Mouse (Mus musculus) small intestine, adult 2 months (tissue): ENCODE results near the gene Lrp1. TPM values are rescaled to one million over a fixed set of nuclear protein-coding genes. Genes with fewer than 3 reads are reported as not detected.

Source experiments
- H3K27ac ChIP-seq: fragments of 200-500 bp; 2 replicates; pipeline ENCODE4 v1.5.1; 2012; ENCODE audit warnings: low read depth, low read length, control low read depth, inconsistent platforms; ENCODE audit not compliant: insufficient read depth
- H3K27me3 ChIP-seq: fragments of 200-500 bp; 2 replicates; pipeline ENCODE4 v1.6.1; 2012; ENCODE audit warnings: mild to moderate bottlenecking, moderate library complexity, low read length, inconsistent platforms; ENCODE audit not compliant: control insufficient read depth, insufficient read depth
- H3K36me3 ChIP-seq: fragments of 200-500 bp; 2 replicates; pipeline ENCODE4 v1.6.1; 2012; ENCODE audit warnings: mild to moderate bottlenecking, low read length, control low read depth, inconsistent platforms; ENCODE audit not compliant: control insufficient read depth, insufficient read depth
- H3K4me1 ChIP-seq: fragments of 200-500 bp; 2 replicates; pipeline ENCODE4 v1.6.1; 2012; ENCODE audit warnings: low read length, inconsistent platforms, mixed read lengths; ENCODE audit not compliant: control insufficient read depth, insufficient read depth, insufficient read length
- H3K4me3 ChIP-seq: fragments of 200-500 bp; 2 replicates; pipeline ENCODE4 v1.5.1; 2012; ENCODE audit warnings: low read depth, mild to moderate bottlenecking, control low read depth, inconsistent platforms, low read length, moderate library complexity
- CTCF ChIP-seq: fragments of 200-500 bp; IDR thresholded peaks from 2 replicates; pipeline ENCODE4 v1.5.1; 2012; ENCODE audit warnings: low read depth, mild to moderate bottlenecking, control low read depth, inconsistent platforms, low read length, moderate library complexity, mixed read lengths; ENCODE audit not compliant: insufficient replicate concordance, insufficient read length; ENCODE audit errors: extremely low read depth
- POLR2A ChIP-seq: fragments of 200-500 bp; IDR thresholded peaks from 2 replicates; pipeline ENCODE4 v1.6.1; 2012; ENCODE audit warnings: low read depth, mild to moderate bottlenecking, control low read depth, inconsistent platforms, low read length, moderate library complexity
- WGBS: fragments of 180-500 bp; shearing (Covaris S2); methylation state at CpG from one replicate; pipeline ENCODE4 v1.1.7; 2018; 5-methylcytosine and 5-hydroxymethylcytosine counted together
- polyA plus RNA-seq: library from polyadenylated mRNA; depleted of rRNA; stranded (reverse); fragments of >200 nt; gene quantifications from 2 replicates; pipeline ENCODE4 v1.2.3, GENCODE M21; 2012

Gene Lrp1
- polyA plus RNA-seq, 1 experiment = 200 TPM

GRCm38 (mm10) chr10:127519903-127520713 lies 100.8 kb downstream of the Lrp1 start:
- Histone ChIP-seq H3K27ac (no peak overlapping the region), H3K36me3 (peaks cover 10% of the 10 kb centered on the region), H3K27me3 (peaks cover 11% of the 10 kb centered on the region), H3K4me1 (peaks cover 6% of the 10 kb centered on the region), H3K4me3 (no peak overlapping the region)
- TF ChIP-seq POLR2A (no peak), CTCF (no peak)
- 94% methylated on average over 37 of the region's 37 CpGs for WGBS

GRCm38 (mm10) chr10:127519041-127519701 lies 101.8 kb downstream of the Lrp1 start:
- Histone ChIP-seq H3K27me3 (peaks cover 2% of the 10 kb centered on the region), H3K4me3 (no peak overlapping the region), H3K36me3 (peaks cover 10% of the 10 kb centered on the region), H3K4me1 (peaks cover 6% of the 10 kb centered on the region), H3K27ac (no peak overlapping the region)
- TF ChIP-seq CTCF (no peak), POLR2A (no peak)
- WGBS = 92% methylated on average over 26 of the region's 26 CpGs

GRCm38 (mm10) chr10:127517941-127518340 lies 103.0 kb downstream of the Lrp1 start:
- WGBS = 96% methylated on average over 22 of the region's 22 CpGs
- peaks cover 10% of the 10 kb centered on the region for H3K27me3 ChIP-seq
- H3K4me1 ChIP-seq = peaks cover 14% of the 10 kb centered on the region
- peaks cover 10% of the 10 kb centered on the region for H3K36me3 ChIP-seq
- H3K27ac ChIP-seq = no peak overlapping the region
- no peak for TF ChIP-seq POLR2A
- no peak for TF ChIP-seq CTCF
- H3K4me3 ChIP-seq = no peak overlapping the region

GRCm38 (mm10) chr10:127516576-127517260 lies 104.2 kb downstream of the Lrp1 start:
- WGBS = 34% methylated on average over 30 of the region's 30 CpGs
- Histone ChIP-seq H3K4me1 (peaks cover 15% of the 10 kb centered on the region), H3K27ac (no peak overlapping the region), H3K27me3 (peaks cover 15% of the 10 kb centered on the region), H3K4me3 (0 out of 2 replicates have a peak overlapping the region, but pooled peaks have one; percentile 6), H3K36me3 (peaks cover 10% of the 10 kb centered on the region)
- no peak for TF ChIP-seq POLR2A
- no peak for TF ChIP-seq CTCF

GRCm38 (mm10) chr10:127515983-127516459 lies 104.9 kb downstream of the Lrp1 start:
- TF ChIP-seq CTCF = no peak
- TF ChIP-seq POLR2A = no peak
- Histone ChIP-seq H3K36me3 (peaks cover 10% of the 10 kb centered on the region), H3K27ac (no peak overlapping the region), H3K27me3 (peaks cover 22% of the 10 kb centered on the region), H3K4me1 (peaks cover 19% of the 10 kb centered on the region), H3K4me3 (no peak overlapping the region)
- WGBS = 32% methylated on average over 8 of the region's 8 CpGs

- TF ChIP-seq POLR2A (no peak), CTCF (no peak)
- Histone ChIP-seq H3K36me3 (peaks cover 10% of the 10 kb centered on the region), H3K4me3 (0 out of 2 replicates have a peak overlapping the region, but pooled peaks have one; percentile 0), H3K27me3 (peaks cover 27% of the 10 kb centered on the region), H3K4me1 (peaks cover 19% of the 10 kb centered on the region), H3K27ac (no peak overlapping the region)
- WGBS = 67% methylated on average over 9 of the region's 9 CpGs
Measured at GRCm38 (mm10) chr10:127515271-127515982, 105.5 kb downstream of the Lrp1 start.

DNA sequence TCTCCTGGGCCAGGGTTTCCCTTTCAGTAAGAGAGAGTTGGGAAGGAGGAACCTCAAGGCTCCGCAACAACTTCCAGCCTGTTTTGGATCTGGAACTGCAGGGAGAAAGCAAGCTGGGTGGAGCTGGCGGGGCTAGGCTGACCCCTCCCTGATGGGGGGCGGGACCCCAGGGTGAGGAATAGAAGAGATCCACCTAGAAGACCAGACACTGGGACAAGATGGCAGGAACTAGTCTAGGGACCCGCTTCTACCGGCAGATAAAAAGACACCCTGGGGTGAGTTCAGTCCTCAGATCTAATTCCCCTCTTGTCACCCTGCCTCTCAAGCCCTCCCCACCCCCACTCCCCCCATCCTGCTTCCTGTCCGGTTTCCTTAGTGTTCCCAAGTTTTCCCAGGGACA lies 106.2 kb downstream of the Lrp1 start, which contains the start of gene Ndufa4l2:
Gene Ndufa4l2, plus strand, starts transcription at position 204 of the 400 bp plus-strand sequence.
- Histone ChIP-seq H3K36me3 (peaks cover 10% of the 10 kb centered on the region), H3K27me3 (peaks cover 30% of the 10 kb centered on the region), H3K4me3 (0 out of 2 replicates have a peak within 1 kb of the TSS, but pooled peaks have one; percentile 0), H3K4me1 (peaks cover 19% of the 10 kb centered on the region), H3K27ac (no peak within 1 kb of the TSS)
- TF ChIP-seq CTCF (no peak), POLR2A (no peak)
- WGBS = 40% methylated on average over 6 of the region's 6 CpGs
